Mouse (Mus musculus) midbrain, embryonic 15.5 days (tissue): ENCODE results near the gene Dab2ip. TPM values are rescaled to one million over a fixed set of nuclear protein-coding genes. Genes with fewer than 3 reads are reported as not detected.

Source experiments
- ATAC-seq: fragments of 200-750 bp; cut with Nextera tagmentation; replicated peaks from 2 replicates; pipeline ENCODE4 v1.8.0; 2017; ENCODE audit warnings: moderate TSS enrichment
- H3K27ac ChIP-seq: fragments of 300-500 bp; sonication (generic); 2 replicates; pipeline ENCODE4 v1.5.1; 2015; ENCODE audit warnings: mild to moderate bottlenecking, inconsistent platforms
- H3K27me3 ChIP-seq: fragments of 300-500 bp; sonication (generic); replicated peaks from 2 replicates; pipeline ENCODE4 v1.6.1; 2015; ENCODE audit warnings: inconsistent platforms
- H3K36me3 ChIP-seq: fragments of 300-500 bp; sonication (generic); replicated peaks from 2 replicates; pipeline ENCODE4 v1.6.1; 2015; ENCODE audit warnings: inconsistent platforms
- H3K4me1 ChIP-seq: fragments of 300-500 bp; sonication (generic); 2 replicates; pipeline ENCODE4 v1.6.1; 2015; ENCODE audit warnings: inconsistent platforms
- H3K4me2 ChIP-seq: fragments of 300-500 bp; sonication (generic); 2 replicates; pipeline ENCODE4 v1.6.1; 2015; ENCODE audit warnings: inconsistent platforms, mild to moderate bottlenecking, moderate library complexity
- H3K4me3 ChIP-seq: fragments of 300-500 bp; sonication (generic); 2 replicates; pipeline ENCODE4 v1.5.1; 2015; ENCODE audit warnings: mild to moderate bottlenecking, inconsistent platforms
- H3K9ac ChIP-seq: fragments of 300-500 bp; sonication (generic); 2 replicates; pipeline ENCODE4 v1.6.1; 2015; ENCODE audit warnings: mild to moderate bottlenecking, inconsistent platforms
- H3K9me3 ChIP-seq: fragments of 300-500 bp; sonication (generic); 2 replicates; pipeline ENCODE4 v1.6.1; 2016; ENCODE audit warnings: inconsistent platforms
- WGBS: fragments of 180-500 bp; shearing (Covaris S2); methylation state at CpG from one replicate; pipeline ENCODE4 v1.1.7; 2015; ENCODE audit warnings: mixed read lengths; 5-methylcytosine and 5-hydroxymethylcytosine counted together
- polyA plus RNA-seq: library from polyadenylated mRNA; unstranded; fragments of >200 nt; fragmentation: Nextera tagmentation; extraction: Ambion mirVana; gene quantifications from 2 replicates; pipeline ENCODE4 v1.2.1, GENCODE M21; 2015

Gene Dab2ip
- polyA plus RNA-seq, 1 experiment from 2014 or later: 79.7 TPM

- WGBS: 91% methylated on average over 13 of the region's 13 CpGs
- Histone ChIP-seq H3K4me3 (no peak overlapping the region), H3K9ac (no peak overlapping the region), H3K27ac (no peak overlapping the region), H3K27me3 (no peaks in the 10 kb centered on the region), H3K4me1 (no peaks in the 10 kb centered on the region), H3K9me3 (no peaks in the 10 kb centered on the region), H3K36me3 (peaks cover 58% of the 10 kb centered on the region), H3K4me2 (no peak overlapping the region)
- no peak for ATAC-seq
Observed at GRCm38 (mm10) chr2:35720550-35720949, 162.5 kb downstream of the Dab2ip start.

DNA sequence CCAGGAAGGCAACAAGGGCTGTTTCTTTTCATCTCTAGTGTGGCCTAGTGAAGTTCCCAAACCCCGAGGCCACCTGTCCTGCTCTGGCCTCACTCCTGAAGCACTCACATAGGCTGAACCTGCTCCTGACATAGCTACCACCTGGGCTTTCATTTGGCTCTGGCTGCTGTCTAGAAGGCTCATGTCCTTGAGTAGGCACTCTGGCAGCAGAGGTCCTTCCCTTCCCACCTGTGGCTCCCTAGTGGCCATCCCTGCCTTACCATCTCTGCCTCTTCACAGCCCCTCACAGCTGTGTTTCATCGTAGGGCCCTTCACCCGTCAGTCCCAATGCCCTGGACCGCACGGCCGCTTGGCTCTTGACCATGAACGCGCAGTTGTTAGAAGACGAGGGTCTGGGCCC, 162.9 kb downstream of the Dab2ip start:
- H3K9ac ChIP-seq: no peak overlapping the region
- no peaks in the 10 kb centered on the region for H3K9me3 ChIP-seq
- no peak for ATAC-seq
- peaks cover 58% of the 10 kb centered on the region for H3K36me3 ChIP-seq
- no peaks in the 10 kb centered on the region for H3K4me1 ChIP-seq
- no peak overlapping the region for H3K4me2 ChIP-seq
- WGBS: 94% methylated on average over 9 of the region's 9 CpGs
- H3K27me3 ChIP-seq: no peaks in the 10 kb centered on the region
- H3K27ac ChIP-seq: no peak overlapping the region
- H3K4me3 ChIP-seq: no peak overlapping the region

DNA sequence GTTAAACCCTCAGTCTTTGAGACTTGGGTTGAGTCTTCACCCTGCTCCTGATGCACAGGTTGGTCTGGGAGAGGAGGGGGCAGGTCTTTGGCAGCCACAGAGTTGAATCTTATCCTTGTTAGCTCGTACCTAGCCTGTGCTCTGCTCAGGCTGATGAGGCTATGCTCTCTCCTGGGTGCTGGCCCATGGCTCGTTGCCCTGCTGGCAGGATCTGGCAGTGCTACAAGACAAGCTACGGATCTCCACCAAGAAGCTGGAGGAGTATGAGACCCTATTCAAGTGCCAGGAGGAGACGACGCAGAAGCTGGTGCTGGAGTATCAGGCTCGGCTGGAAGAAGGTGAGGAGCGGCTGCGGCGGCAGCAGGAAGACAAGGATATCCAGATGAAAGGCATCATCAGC, 164.8 kb downstream of the Dab2ip start:
- Histone ChIP-seq H3K9ac (no peak overlapping the region), H3K4me1 (no peaks in the 10 kb centered on the region), H3K4me3 (no peak overlapping the region), H3K36me3 (peaks cover 58% of the 10 kb centered on the region), H3K9me3 (no peaks in the 10 kb centered on the region), H3K27ac (no peak overlapping the region), H3K4me2 (no peak overlapping the region), H3K27me3 (no peaks in the 10 kb centered on the region)
- ATAC-seq: no peak
- 93% methylated on average over 9 of the region's 9 CpGs for WGBS

DNA sequence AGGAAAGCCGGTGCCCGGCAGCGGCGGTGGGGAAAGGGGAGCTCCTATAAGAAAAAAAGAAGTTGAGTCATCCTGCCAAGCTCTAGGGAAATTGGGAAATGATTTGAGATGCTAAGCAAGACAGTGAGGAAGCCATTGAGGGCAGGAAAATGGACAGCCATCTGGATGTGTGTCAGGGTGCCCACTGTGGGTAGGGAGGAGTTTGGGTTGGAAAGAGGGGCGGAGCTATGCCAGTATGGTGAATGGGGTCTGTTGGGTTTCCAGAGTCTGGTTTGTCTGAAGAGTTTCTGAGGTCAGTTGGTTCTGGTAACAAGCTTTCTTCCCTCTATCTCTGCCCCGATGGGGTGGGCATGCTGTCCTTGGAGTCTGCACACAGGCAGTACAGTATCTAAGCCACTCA, 165.2 kb downstream of the Dab2ip start:
- H3K36me3 ChIP-seq: peaks cover 55% of the 10 kb centered on the region
- WGBS: 97% methylated on average over 6 of the region's 6 CpGs
- no peak for ATAC-seq

DNA sequence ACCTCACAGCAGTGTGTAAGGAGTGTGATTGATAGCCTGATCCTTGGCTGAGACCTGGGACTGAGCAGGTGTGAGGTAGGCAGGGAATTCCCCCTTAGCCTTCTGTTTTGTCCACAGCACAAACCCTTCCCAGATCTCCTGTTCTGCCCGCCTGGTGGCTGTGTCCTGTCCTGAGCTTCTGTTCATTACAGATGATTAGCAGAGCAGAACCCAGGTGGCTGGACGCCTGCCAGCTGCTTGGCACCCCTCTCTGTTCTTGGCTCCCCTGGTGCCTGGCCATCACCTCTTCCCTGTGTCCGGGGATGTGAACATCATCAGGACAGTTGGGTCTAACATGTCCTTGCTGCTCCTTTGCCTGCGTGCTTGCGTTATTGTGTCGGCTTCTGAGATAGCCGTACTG, 165.6 kb downstream of the Dab2ip start:
- no peak for ATAC-seq
- no peaks in the 10 kb centered on the region for H3K27me3 ChIP-seq
- H3K27ac ChIP-seq: no peak overlapping the region
- no peaks in the 10 kb centered on the region for H3K9me3 ChIP-seq
- no peak overlapping the region for H3K4me3 ChIP-seq
- H3K9ac ChIP-seq: no peak overlapping the region
- 85% methylated on average over 7 of the region's 7 CpGs for WGBS
- peaks cover 51% of the 10 kb centered on the region for H3K36me3 ChIP-seq
- H3K4me1 ChIP-seq: no peaks in the 10 kb centered on the region
- no peak overlapping the region for H3K4me2 ChIP-seq

More for the DNA sequence above, 165.2 kb downstream of the Dab2ip start:
- no peaks in the 10 kb centered on the region for H3K9me3 ChIP-seq
- no peaks in the 10 kb centered on the region for H3K27me3 ChIP-seq
- H3K4me1 ChIP-seq: no peaks in the 10 kb centered on the region
- no peak overlapping the region for H3K27ac ChIP-seq
- no peak overlapping the region for H3K4me2 ChIP-seq
- no peak overlapping the region for H3K4me3 ChIP-seq
- H3K9ac ChIP-seq: no peak overlapping the region

DNA sequence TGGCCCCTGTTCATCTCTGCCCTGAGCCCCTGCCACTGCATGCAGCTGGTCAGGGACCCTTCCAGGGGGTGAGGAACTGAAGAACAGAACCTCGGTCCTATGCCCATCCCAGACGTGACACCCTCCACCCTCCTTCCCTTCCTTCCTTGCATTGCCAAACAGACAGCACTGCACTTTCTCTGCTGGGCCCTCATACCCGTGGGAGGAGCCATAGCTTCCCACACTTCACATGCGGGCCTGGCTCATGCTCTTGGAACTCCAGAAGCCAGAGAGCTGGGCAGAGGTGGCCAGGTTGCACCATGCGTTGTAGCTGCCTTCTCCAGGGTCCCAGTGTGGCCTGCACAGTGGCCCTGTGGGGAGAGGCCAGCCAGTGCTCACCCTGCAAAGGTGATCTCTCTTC, 170.6 kb downstream of the Dab2ip start:
- H3K9ac ChIP-seq: no peak overlapping the region
- no peaks in the 10 kb centered on the region for H3K9me3 ChIP-seq
- no peaks in the 10 kb centered on the region for H3K27me3 ChIP-seq
- peaks cover 15% of the 10 kb centered on the region for H3K4me1 ChIP-seq
- H3K4me2 ChIP-seq: no peak overlapping the region
- WGBS: 64% methylated on average over 5 of the region's 5 CpGs
- no peak overlapping the region for H3K4me3 ChIP-seq
- ATAC-seq: no peak; the same call in 1 of the 2 replicates
- peak overlapping the region; percentile 8 for H3K27ac ChIP-seq
- 0 out of 2 replicates have a peak, but pooled peaks cover 19% of the 10 kb centered on the region for H3K36me3 ChIP-seq

DNA sequence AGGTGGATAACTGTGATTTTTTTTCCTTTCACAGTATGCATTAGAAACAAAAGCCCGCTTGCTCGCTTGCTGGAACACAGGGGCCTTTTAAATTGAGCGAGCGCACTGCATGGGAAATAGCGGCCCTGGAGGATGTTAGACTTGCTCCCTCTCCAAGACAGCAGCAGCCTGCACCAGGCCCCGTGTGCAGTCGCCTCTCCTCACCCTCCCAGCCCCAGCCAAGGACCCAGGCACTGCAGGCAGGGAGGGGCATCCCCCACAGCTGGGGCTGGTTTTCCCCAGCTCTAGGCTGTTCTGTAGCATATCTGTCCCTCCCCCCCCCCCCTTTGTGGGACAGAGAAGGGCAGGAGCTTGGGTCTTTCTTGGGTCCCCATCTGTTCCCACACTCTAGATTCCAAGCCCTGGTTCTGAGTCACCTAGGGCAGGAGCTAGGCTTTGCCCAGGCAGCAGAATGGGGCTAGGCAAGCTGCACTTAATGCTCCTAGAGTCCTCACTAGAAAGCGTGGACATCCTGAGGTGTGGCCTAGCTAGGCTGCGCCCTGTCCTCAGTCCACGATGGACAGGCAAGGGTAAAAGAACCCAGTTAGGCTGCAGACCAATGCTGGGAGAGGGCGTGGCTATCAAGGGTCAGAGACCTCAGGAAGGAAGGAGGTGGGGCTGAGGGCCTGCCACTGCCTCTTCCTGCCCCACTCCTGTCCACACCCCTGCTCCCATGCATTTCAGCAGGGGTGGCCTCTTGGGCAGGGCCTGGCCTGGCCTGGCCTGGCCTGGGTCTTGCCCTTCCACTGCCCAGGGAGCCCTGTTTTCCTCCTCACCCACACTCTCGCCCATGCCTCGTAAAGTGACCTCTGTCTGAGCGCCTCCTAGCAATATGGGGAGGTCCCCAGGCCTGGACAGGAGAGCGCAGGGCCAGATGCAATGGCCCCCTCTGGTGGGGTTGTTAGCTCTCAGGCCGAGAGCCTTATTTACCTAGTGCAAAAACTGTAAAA, 171.3 kb downstream of the Dab2ip start:
- WGBS: 47% methylated on average over 16 of the region's 16 CpGs
- peak; percentile 44 for ATAC-seq
- H3K9ac ChIP-seq: no peak overlapping the region

DNA sequence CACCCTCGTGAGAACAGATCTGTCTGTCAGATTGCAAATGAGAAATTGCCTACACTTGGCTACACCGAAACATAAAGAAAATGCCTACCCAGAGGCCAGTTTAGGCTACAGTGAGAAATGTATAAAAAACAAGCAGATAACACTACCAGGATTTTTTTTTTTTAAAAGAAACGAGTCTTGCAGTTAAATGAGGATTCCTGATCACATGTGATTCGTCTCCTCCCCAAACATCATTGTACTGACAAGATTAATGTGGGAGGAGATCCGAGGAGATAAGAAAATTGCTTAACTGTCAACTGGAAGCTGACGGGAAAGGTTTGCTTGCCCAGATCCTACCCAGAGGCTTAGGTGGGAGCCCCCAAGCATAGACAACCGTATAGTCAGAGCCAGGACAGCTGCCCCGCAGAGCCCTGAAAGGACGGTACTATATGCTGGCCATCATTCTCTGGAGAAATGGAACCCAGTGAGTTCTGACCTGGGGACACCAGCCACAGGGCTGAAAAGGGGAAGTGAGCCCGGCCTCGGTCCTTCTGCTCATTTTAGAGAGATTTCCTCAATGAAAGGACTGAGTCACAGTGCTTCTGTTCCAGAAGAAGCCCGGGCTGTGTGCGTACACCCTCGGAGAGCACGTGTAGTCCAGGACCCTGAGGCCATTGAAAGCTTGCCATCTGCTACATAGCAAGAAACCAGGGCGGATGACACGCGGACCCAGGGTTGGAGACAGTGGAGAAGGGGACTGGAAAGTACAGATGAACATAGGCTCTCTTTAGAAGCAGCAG, 173.8 kb downstream of the Dab2ip start:
- H3K27ac ChIP-seq: peak overlapping the region; percentile 58
- H3K9ac ChIP-seq: no peak overlapping the region
- H3K27me3 ChIP-seq: no peaks in the 10 kb centered on the region
- no peak overlapping the region for H3K4me3 ChIP-seq
- peaks cover 15% of the 10 kb centered on the region for H3K4me1 ChIP-seq
- no peak overlapping the region for H3K4me2 ChIP-seq
- 0 out of 2 replicates have a peak, but pooled peaks cover 15% of the 10 kb centered on the region for H3K36me3 ChIP-seq
- 60% methylated on average over 18 of the region's 18 CpGs for WGBS
- peak; percentile 32; the same call in 1 of the 2 replicates for ATAC-seq
- H3K9me3 ChIP-seq: no peaks in the 10 kb centered on the region

More for the DNA sequence above, 171.3 kb downstream of the Dab2ip start:
- Histone ChIP-seq H3K27me3 (no peaks in the 10 kb centered on the region), H3K27ac (peak overlapping the region; percentile 8), H3K4me1 (peaks cover 15% of the 10 kb centered on the region), H3K9me3 (no peaks in the 10 kb centered on the region), H3K4me3 (no peak overlapping the region), H3K36me3 (0 out of 2 replicates have a peak, but pooled peaks cover 17% of the 10 kb centered on the region), H3K4me2 (no peak overlapping the region)

DNA sequence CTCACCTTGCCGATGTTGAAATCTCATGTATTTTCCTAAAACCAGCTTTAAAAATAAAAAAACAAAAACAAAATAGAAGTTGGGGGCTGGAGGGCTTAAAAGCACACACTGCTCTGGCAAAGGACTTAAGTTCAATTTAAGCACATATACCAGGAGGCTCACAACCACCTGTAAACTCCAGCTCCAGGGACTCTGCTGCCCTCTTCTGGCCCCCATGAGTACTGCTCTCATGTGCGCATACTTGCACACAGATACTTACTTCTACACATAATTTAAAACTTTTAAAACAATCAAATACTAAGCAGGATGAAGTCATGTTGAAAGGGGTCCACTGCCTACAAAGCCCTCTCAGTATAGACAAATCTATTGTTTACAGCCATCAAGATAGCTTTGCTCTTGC, 176.9 kb downstream of the Dab2ip start:
- Histone ChIP-seq H3K4me2 (no peak overlapping the region), H3K4me1 (peaks cover 7% of the 10 kb centered on the region; the same call in 1 of the 2 replicates), H3K27ac (no peak overlapping the region), H3K9me3 (no peaks in the 10 kb centered on the region), H3K36me3 (0 out of 2 replicates have a peak, but pooled peaks cover 4% of the 10 kb centered on the region), H3K4me3 (no peak overlapping the region), H3K9ac (no peak overlapping the region), H3K27me3 (no peaks in the 10 kb centered on the region)
- WGBS: 97% methylated on average over 2 of the region's 2 CpGs
- ATAC-seq: no peak

- Histone ChIP-seq H3K36me3 (0 out of 2 replicates have a peak, but pooled peaks cover 2% of the 10 kb centered on the region), H3K9ac (no peak overlapping the region), H3K27me3 (no peaks in the 10 kb centered on the region), H3K4me2 (no peak overlapping the region), H3K27ac (no peak overlapping the region), H3K9me3 (no peaks in the 10 kb centered on the region), H3K4me3 (no peak overlapping the region), H3K4me1 (peaks cover 7% of the 10 kb centered on the region; the same call in 1 of the 2 replicates)
- ATAC-seq: no peak
- WGBS: 85% methylated on average over 2 of the region's 2 CpGs
Observed at GRCm38 (mm10) chr2:35736061-35736460, 178.0 kb downstream of the Dab2ip start.

GRCm38 (mm10) chr2:35737467-35738027, 179.5 kb downstream of the Dab2ip start:
- no peak overlapping the region for H3K4me2 ChIP-seq
- no peak overlapping the region for H3K9ac ChIP-seq
- H3K9me3 ChIP-seq: no peaks in the 10 kb centered on the region
- ATAC-seq: no peak
- no peaks in the 10 kb centered on the region for H3K27me3 ChIP-seq
- no peak overlapping the region for H3K4me3 ChIP-seq
- H3K4me1 ChIP-seq: no peaks in the 10 kb centered on the region
- no peaks in the 10 kb centered on the region for H3K36me3 ChIP-seq
- H3K27ac ChIP-seq: no peak overlapping the region
- WGBS: 85% methylated on average over 7 of the region's 7 CpGs
